Mouse (Mus musculus) myocyte (in vitro differentiated cells): ENCODE measurements at regions not wholly inside any gene's neighbourhood (a gene's known extent, or its start where the extent isn't known, plus 50 kb on each side); places are given as distances from the start of the nearest gene placed in this dataset.

Experiments used
- H3K27me3 ChIP-seq: one replicate; pipeline ENCODE4 v1.6.1; 2011; ENCODE audit not compliant: control insufficient read depth, insufficient read depth, insufficient read length
- H3K36me3 ChIP-seq: one replicate; pipeline ENCODE4 v1.6.1; 2011; ENCODE audit not compliant: control insufficient read depth, insufficient read depth
- H3K4me2 ChIP-seq: one replicate; pipeline ENCODE4 v1.6.1; 2011; ENCODE audit warnings: low read depth, control low read depth
- H3K4me3 ChIP-seq: one replicate; pipeline ENCODE4 v1.5.1; 2011; ENCODE audit warnings: mild to moderate bottlenecking, control low read depth, moderate library complexity
- H3K79me2 ChIP-seq: one replicate; pipeline ENCODE4 v1.6.1; 2011; ENCODE audit not compliant: control insufficient read depth, insufficient read depth
- H3ac ChIP-seq: one replicate; pipeline ENCODE4 v1.6.1; 2011; ENCODE audit not compliant: control insufficient read depth, insufficient read length
- CEBPB ChIP-seq: IDR thresholded peaks from 2 replicates; pipeline ENCODE4 v1.6.1; 2011; ENCODE audit warnings: mild to moderate bottlenecking, moderate library complexity; ENCODE audit not compliant: poor library complexity, insufficient read depth, severe bottlenecking
- E2F4 ChIP-seq: IDR thresholded peaks from one replicate; pipeline ENCODE4 v1.6.1; 2011; ENCODE audit warnings: mild to moderate bottlenecking, control low read depth, moderate library complexity; ENCODE audit not compliant: insufficient read depth
- MAX ChIP-seq: IDR thresholded peaks from one replicate; pipeline ENCODE4 v1.6.1; 2011; ENCODE audit warnings: low read depth, mild to moderate bottlenecking, control low read depth
- MYOD1 ChIP-seq, 3 experiments: IDR thresholded peaks; one replicate each; pipeline ENCODE4 v1.6.1; 2011; ENCODE audit warnings: control low read depth in 2 of 3, low read depth in 2 of 3, mild to moderate bottlenecking in 2 of 3, moderate library complexity in 1 of 3; ENCODE audit not compliant: insufficient read length in 2 of 3, control insufficient read depth in 1 of 3
- MYOG ChIP-seq, 3 experiments: IDR thresholded peaks; one replicate each; pipeline ENCODE4 v1.6.1; 2011; ENCODE audit warnings: control low read depth in 2 of 3, low read depth in 2 of 3, mild to moderate bottlenecking in 2 of 3; ENCODE audit not compliant: insufficient read length in 2 of 3, control insufficient read depth in 1 of 3, insufficient read depth in 1 of 3
- POLR2A ChIP-seq: IDR thresholded peaks from one replicate; pipeline ENCODE4 v1.6.1; 2011; ENCODE audit warnings: low read depth, mild to moderate bottlenecking, control low read depth, moderate library complexity; ENCODE audit not compliant: insufficient read length
- POLR2AphosphoS2 ChIP-seq: IDR thresholded peaks from one replicate; pipeline ENCODE4 v1.6.1; 2011; ENCODE audit warnings: low read depth, control low read depth; ENCODE audit not compliant: insufficient read length
- REST ChIP-seq: IDR thresholded peaks from one replicate; pipeline ENCODE4 v1.6.1; 2011; ENCODE audit warnings: mild to moderate bottlenecking, control low read depth, moderate library complexity; ENCODE audit not compliant: insufficient read depth, insufficient read length
- SRF ChIP-seq: IDR thresholded peaks from one replicate; pipeline ENCODE4 v1.6.1; 2011; ENCODE audit warnings: low read depth; ENCODE audit not compliant: control insufficient read depth, insufficient read length
- TCF12 ChIP-seq: IDR thresholded peaks from one replicate; pipeline ENCODE4 v1.6.1; 2011; ENCODE audit warnings: mild to moderate bottlenecking, control low read depth; ENCODE audit not compliant: poor library complexity, insufficient read depth, severe bottlenecking
- TCF3 ChIP-seq: IDR thresholded peaks from one replicate; pipeline ENCODE4 v1.6.1; 2011; ENCODE audit warnings: low read depth, control low read depth; ENCODE audit not compliant: insufficient read length
- USF1 ChIP-seq: IDR thresholded peaks from one replicate; pipeline ENCODE4 v1.6.1; 2011; ENCODE audit warnings: low read depth, mild to moderate bottlenecking, control low read depth, moderate library complexity

DNA sequence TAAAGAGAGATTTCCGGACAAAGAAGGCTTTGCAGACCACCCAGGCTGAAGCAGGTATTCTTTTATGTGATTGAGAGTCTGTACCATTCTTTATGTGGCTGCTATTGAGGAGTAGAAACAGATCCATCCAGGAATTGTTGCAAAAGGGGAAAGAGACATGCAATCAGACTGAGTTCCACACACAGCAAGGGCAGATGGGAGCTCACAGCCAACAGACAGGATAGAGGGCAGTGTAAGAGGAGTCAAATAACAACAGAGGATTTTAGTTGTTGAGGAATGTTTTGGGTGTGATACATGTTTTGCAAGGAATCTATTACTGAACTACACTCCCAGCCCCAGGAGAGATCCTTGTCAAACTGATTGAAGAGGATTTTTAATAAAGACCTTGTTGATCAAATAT, 184.2 kb upstream of the Ttc29 start:
- no peaks in the 10 kb centered on the region for H3K27me3 ChIP-seq
- H3K4me3 ChIP-seq = no peak overlapping the region
- no peak overlapping the region for H3K4me2 ChIP-seq
- no peak overlapping the region for H3ac ChIP-seq
- no peak for TF ChIP-seq TCF12
- no peak for TF ChIP-seq CEBPB
- no peak for TF ChIP-seq E2F4
- TF ChIP-seq MAX = no peak
- no peak for TF ChIP-seq TCF3
- TF ChIP-seq POLR2A = no peak
- TF ChIP-seq USF1 = no peak
- no peak for TF ChIP-seq POLR2AphosphoS2
- TF ChIP-seq MYOD1 (IDR thresholded peaks at IDR 0.05; ENCODE audit: control insufficient read depth in 1 of 3, insufficient read length in 2 of 3, low read depth in 2 of 3) = no peak
- no peak for TF ChIP-seq REST
- TF ChIP-seq MYOG (IDR thresholded peaks at IDR 0.05; ENCODE audit: control insufficient read depth in 1 of 3, insufficient read depth in 1 of 3, insufficient read length in 2 of 3, low read depth in 2 of 3) = no peak
- no peak for TF ChIP-seq SRF
- H3K36me3 ChIP-seq = no peaks in the 10 kb centered on the region
- H3K79me2 ChIP-seq = no peaks in the 10 kb centered on the region

DNA sequence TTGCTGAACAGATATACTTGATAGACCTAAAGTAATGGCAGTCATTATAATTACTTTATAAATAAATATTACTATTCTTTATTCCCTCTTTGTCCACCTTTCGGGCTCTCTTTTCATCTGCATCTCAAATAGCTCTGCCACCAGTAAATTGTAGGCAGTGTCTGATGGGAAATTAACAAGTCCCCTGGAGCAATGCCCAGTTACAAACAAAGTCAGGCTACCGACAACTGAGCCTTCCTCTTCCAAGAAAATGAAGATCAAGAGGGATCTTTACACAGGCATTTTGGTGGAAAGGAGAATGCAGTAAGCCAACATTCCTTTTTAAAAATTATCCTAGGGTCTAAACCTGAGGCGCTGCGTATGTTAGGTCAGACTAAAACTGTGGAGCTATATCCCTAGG, 181.3 kb upstream of the Ttc29 start:
- no peaks in the 10 kb centered on the region for H3K36me3 ChIP-seq
- no peaks in the 10 kb centered on the region for H3K27me3 ChIP-seq
- H3ac ChIP-seq = no peak overlapping the region
- H3K4me3 ChIP-seq = no peak overlapping the region
- H3K4me2 ChIP-seq = no peak overlapping the region
- TF ChIP-seq MAX (no peak), E2F4 (no peak), TCF3 (no peak)
- H3K79me2 ChIP-seq = no peaks in the 10 kb centered on the region

GRCm38 (mm10) chr8:78034687-78035086, 178.4 kb upstream of the Ttc29 start:
- Histone ChIP-seq H3K79me2 (no peaks in the 10 kb centered on the region), H3ac (no peak overlapping the region), H3K4me2 (no peak overlapping the region), H3K27me3 (no peaks in the 10 kb centered on the region), H3K4me3 (no peak overlapping the region), H3K36me3 (no peaks in the 10 kb centered on the region)
- TF ChIP-seq MYOD1 (IDR thresholded peaks at IDR 0.05; ENCODE audit: control insufficient read depth in 1 of 3, insufficient read length in 2 of 3, low read depth in 2 of 3) = no peak
- no peak for TF ChIP-seq MYOG (IDR thresholded peaks at IDR 0.05; ENCODE audit: control insufficient read depth in 1 of 3, insufficient read depth in 1 of 3, insufficient read length in 2 of 3, low read depth in 2 of 3)
- no peak for TF ChIP-seq TCF12
- TF ChIP-seq TCF3 = no peak
- TF ChIP-seq POLR2AphosphoS2 = no peak
- no peak for TF ChIP-seq E2F4
- no peak for TF ChIP-seq REST
- no peak for TF ChIP-seq MAX
- no peak for TF ChIP-seq SRF
- TF ChIP-seq POLR2A = no peak
- TF ChIP-seq USF1 = no peak
- no peak for TF ChIP-seq CEBPB

DNA sequence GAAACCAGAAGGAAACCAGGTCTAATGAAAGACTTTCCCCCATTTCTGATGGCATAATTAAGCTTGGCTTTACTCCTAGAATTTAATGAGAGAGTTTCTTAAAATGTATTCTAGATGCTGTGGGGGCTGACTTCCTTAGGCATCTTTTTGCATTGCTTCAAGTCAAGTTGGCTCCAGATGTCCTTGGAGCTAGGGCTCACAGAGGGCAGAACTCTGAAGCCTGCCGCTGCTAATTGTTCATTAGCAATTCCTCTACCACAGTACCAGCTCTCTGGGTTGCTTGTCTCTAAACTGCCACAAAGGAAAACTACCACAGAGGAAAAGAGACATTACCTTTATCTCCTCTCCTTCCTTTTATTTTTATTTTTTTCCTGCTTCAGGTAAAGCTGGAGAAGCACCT, 175.9 kb upstream of the Ttc29 start:
- no peaks in the 10 kb centered on the region for H3K79me2 ChIP-seq
- H3K4me2 ChIP-seq = no peak overlapping the region
- no peaks in the 10 kb centered on the region for H3K27me3 ChIP-seq
- H3K4me3 ChIP-seq = no peak overlapping the region
- no peak for TF ChIP-seq POLR2AphosphoS2
- no peak for TF ChIP-seq MYOG (IDR thresholded peaks at IDR 0.05; ENCODE audit: control insufficient read depth in 1 of 3, insufficient read depth in 1 of 3, insufficient read length in 2 of 3, low read depth in 2 of 3)
- TF ChIP-seq POLR2A = no peak
- no peak for TF ChIP-seq TCF3
- TF ChIP-seq E2F4 = no peak
- TF ChIP-seq REST = no peak
- no peak for TF ChIP-seq MYOD1 (IDR thresholded peaks at IDR 0.05; ENCODE audit: control insufficient read depth in 1 of 3, insufficient read length in 2 of 3, low read depth in 2 of 3)
- no peak for TF ChIP-seq MAX
- TF ChIP-seq CEBPB = no peak
- no peak for TF ChIP-seq USF1
- TF ChIP-seq SRF = no peak
- no peak for TF ChIP-seq TCF12
- no peaks in the 10 kb centered on the region for H3K36me3 ChIP-seq
- H3ac ChIP-seq = no peak overlapping the region

GRCm38 (mm10) chr8:78046691-78047090, 166.4 kb upstream of the Ttc29 start:
- no peaks in the 10 kb centered on the region for H3K36me3 ChIP-seq
- H3K4me2 ChIP-seq = no peak overlapping the region
- TF ChIP-seq SRF (no peak), USF1 (no peak), MAX (no peak), POLR2AphosphoS2 (no peak), POLR2A (no peak), MYOG (IDR thresholded peaks at IDR 0.05; ENCODE audit: control insufficient read depth in 1 of 3, insufficient read depth in 1 of 3, insufficient read length in 2 of 3, low read depth in 2 of 3) (no peak), REST (no peak), MYOD1 (IDR thresholded peaks at IDR 0.05; ENCODE audit: control insufficient read depth in 1 of 3, insufficient read length in 2 of 3, low read depth in 2 of 3) (no peak), TCF12 (no peak), CEBPB (no peak), TCF3 (no peak)
- no peaks in the 10 kb centered on the region for H3K79me2 ChIP-seq
- no peaks in the 10 kb centered on the region for H3K27me3 ChIP-seq
- H3ac ChIP-seq = no peak overlapping the region
- no peak overlapping the region for H3K4me3 ChIP-seq
